Mouse (Mus musculus): ENCODE data around the gene Accsl.

The Accsl gene

DNA sequence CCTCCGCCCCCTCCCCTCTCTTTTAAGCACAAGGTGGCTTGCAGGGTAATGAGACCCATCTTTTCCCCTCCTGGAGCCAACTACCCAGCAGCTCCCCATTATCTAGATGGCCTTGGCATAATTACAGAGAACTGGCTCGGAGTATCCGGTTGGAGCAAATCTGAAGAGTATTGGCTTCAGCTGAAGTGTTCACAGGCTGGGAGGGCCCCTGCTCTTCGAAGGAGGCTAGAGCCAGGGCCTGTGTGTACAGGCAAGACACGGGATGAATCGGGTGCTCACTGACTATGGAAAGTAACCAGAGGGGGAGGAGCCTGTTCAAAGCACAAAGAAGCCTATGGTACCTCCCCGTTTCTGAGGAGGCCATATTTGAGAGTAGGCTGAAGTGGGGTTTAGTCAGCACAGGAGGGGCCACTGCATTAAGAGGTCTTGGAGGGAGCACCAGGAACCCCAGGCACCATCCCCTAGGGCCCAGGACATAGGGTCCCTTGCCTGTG is at the start of gene Accsl:
Gene Accsl (minus strand): TSS at position 51 of the 494 bp plus-strand sequence.
- in situ Hi-C loops (cut with MseI, MboI), result loop anchor here (5.0 kb wide), 2 partner anchors 128 to 133 kb away; partner anchors contain the start of gene Gm27027 (in 1 of the 2)

DNA sequence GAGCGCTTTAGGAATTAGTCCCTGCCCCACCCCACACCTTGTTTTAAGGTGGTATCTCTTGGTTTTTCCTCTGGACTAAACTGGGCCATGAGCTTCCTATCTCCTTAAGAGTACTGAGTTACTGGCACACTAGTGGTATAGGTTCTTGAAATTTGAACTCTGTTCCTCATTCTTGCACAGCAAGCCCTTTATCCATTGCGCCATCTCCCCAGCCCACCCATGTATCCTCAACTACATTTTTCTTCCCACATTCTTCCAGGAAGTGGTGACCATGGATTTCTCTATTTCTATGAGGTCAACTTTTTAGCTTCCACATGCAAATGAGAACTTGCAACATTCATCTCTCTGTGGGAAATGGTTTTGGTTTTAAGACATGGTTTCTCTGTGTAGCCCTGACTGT is 44.6 kb upstream of the Accsl start:
- in situ Hi-C loops (cut with MseI, MboI), result no loop called here

DNA sequence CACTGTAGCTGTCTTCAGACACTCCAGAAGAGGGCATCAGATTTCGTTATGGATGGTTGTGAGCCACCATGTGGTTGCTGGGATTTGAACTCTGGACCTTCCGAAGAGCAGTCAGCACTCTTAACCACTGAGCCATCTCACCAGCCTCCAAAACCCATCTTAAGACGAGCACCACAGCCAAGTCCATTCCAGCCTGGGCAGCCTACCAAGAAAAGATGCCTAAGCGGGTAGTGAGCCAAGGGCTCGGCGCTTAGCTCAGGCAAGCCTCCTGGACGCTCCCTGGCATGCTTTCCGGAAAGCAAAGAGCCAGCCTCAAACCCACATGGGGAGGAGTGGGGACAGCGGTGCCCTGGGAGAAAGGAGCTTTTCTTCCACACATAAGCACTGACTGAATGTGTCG is 43.0 kb upstream of the Accsl start:
- in situ Hi-C loops (cut with MseI, MboI), result no loop called here

DNA sequence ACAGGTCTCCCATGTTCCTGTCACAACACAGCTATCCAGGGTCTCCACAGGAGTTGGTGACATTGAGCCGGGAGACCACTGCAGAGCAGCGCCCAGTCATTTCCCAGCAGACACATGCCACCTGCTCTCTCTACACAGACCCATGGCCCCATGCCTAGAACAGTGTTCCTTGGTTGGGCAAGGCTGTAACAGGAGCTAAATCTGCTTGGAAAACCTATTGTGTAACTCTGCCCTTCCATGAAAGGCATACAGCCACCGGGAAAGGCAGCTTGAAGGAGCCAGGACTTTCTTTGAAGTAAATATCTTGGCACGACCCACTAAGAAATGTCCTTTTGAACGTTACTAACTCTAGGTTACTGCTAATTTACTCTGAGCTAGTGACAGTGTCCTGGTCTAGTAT is 40.8 kb upstream of the Accsl start:
- in situ Hi-C loops (cut with MseI, MboI), result no loop called here

DNA sequence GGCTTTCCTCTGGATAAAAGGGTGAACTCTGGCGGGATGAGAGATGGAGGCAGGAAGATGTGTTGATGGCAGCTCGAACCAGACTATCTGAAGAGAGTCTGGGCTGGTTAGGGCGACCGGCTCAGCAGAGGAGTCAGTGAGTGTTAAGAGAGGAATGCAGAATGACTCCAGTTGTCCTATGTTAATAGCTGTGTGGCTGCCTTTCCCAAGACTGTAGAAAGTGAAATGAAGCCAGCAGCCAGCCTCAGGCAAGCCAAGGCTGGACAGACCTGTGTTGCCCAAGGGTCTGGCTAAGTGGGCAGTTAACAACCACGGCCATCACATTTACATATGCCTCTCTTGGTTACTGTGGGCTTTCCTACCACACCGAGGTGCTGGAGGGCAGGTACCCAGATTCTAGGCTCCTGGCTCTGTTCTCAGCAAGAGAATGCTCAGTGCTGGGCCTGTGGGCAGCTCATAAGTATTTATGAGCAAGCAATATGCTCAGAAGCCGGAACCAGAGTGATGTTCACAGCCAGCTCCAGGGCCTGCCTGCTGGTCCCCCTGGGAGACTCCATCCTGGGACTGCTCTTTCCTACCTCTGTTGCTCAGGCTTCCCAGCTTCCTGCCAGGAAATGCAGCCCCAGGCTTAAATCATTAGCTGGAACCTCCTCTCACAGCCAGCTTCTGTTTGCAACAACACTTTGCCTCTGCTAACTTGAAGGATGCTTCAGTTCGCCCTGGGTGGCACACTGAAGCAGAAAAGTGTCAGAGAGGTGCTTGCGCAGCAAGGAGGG is 38.8 kb upstream of the Accsl start:
- in situ Hi-C loops (cut with MseI, MboI), result no loop called here

DNA sequence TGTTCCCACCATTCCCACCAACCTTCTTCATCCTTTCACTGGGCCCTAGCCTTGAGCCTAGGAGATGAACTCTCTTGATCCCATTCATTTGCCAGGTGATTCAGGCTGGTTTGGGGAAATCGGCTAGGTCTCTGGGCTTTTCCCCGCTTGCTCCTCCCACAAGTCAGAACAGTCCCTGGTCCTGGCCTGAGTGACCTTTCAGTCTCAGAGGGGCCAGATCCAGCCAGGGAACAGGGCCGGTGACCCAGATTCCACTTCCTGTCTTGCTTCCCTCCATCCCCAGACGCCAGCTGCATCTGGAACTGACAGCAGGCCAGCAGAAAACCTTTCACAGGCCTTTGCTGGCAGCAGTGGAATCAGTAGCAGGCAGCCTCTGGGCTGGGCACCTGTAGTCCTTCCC is 37.4 kb upstream of the Accsl start:
- in situ Hi-C loops (cut with MseI, MboI), result no loop called here

DNA sequence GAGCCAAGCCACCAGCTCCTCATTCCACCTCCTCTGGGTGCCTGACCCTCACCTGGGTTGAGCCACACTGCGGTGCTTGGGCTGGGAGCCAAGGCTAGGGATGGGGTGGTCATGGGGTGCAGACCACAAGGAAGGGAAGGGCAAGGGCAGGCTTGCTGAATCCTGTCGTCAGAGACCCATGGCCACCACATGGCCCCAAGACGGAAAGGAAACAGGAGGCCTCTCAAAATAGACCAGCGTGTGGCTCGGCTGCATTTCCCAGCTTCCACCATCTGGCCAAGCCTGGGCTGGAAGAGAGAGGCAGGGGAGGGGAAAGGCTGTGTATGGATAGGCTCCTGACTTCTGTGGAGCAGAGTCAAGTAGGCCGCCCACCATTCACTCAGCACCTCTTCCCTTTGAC is 34.5 kb upstream of the Accsl start:
- in situ Hi-C loops (cut with MseI, MboI), result no loop called here

DNA sequence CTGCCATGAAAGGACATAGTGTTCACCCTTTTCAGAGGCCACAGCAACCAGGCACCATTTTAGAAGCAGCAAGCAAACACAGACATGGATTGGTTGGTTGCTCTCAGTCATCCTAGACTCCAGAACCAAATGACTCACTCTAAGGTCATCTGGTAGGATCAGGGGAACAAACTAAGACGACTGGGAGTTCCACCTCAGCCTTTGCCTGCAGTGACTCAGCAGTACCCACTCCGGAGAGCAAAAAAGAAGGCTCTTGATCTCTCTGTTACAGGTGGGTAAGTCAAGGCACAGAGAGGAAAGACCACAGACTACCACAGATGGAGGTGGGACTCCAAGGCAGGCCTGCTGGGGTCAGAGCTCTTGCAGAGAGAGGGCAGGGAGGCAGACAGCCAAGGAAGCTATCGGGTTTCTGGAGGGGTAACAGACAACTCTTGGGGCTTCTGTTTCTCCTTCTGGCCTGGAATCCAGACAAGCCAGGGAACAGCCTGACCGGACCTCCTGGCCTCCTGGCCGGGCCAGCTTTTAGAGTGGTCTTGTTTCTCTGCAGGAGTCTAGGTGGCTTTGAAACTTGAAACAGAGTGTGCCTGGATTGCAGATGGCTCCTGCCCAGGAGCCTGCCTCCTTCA is 33.8 kb upstream of the Accsl start:
- in situ Hi-C loops (cut with MseI, MboI), result no loop called here

DNA sequence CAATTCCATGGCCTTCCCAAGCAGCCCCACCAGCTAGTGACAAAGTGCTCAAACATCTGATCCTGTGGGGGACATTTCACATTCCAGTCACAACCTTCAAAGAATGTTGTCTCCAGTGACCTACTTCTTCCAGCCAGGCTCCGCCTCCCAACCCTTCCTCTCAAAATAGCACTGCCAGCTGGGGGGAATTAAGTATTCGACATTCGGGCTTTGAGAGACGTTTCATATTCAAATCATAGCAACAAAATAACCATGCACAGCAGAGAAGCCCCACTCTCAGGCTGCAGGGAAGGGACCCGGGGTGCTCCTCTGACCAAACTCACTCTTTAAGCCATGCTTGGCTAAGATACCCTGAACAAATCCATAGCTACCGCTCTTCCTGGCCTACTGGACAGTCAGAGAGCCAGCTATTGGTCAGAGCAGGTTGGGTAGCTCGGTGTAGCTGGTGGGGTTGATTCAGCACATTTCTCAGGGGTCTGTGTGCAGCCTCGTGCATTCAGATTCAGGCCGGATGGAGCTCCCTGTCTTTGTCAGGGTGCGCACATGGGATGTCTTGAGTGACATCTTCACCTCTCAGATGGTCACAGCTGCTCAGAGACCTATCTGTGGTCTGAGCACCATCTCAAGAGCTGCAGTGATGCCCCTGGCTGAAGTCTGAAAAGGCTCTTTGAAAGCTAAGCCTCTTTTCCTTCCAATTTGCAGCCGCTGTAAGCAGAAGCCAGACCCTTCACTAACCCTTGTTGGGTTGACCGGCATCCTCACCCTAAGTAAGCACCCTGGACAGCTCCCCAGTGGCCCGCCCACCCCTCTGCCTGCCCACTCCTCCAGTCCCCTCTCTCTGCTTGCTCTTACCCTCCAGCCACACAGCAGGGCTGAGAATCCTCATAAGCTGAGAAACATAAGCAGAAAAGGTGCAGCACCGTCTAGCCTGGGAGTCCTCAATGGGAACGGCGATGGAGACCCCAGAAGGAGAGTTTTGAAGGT is 30.7 kb upstream of the Accsl start:
- in situ Hi-C loops (cut with MseI, MboI), result no loop called here

DNA sequence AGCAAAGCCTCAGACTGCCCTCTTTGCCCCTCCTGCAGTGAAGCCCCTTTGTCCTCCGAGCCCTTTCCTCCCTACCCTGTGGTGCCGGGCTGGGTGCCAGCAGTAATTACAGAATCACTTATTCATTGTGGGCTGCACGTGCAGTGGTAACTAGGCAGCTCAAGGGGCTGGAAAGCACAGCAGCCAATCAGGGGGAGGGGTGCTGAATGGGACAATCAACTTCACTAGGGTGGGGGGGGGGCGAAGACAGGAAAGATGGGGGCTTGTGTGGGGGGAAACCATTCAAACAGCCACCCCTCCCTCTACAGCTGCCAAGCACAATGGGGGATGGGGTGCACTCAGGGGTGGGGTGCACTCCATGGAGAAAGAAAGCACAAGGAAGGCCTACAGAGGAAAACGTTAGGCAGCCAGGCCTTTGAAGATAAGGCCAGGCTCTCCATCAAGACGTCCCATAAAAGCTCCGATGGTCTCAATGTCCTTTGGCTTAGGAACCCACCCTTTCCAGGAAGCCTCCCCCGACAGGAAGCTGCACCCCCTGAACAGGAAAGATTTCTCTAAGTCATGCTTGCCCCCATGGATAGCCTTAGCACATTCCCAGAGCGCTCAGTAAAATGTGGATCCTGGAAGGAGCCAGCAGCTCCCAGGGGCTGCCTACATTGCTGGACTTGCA is 22.8 kb upstream of the Accsl start:
- in situ Hi-C loops (cut with MseI, MboI), result no loop called here

DNA sequence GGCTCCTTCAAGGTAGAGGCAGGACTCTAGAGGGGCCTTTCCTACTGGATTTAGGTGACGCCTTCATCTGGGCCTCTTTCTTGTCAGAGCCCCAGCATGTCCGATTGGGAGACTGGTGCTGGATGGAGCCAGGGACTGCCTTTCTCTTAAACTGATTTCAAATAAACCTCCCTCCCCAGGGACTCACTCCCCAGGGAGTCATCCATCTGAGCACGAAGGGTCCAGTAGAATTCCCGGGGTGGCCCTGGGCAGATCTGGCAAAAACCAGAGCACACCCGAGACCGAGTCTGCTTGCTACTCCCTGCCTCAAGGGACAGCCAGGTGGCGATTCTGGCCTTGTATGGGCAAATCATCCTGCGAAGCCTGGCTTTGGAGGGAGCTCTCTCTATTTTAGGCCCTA is 21.2 kb upstream of the Accsl start:
- in situ Hi-C loops (cut with MseI, MboI), result no loop called here

DNA sequence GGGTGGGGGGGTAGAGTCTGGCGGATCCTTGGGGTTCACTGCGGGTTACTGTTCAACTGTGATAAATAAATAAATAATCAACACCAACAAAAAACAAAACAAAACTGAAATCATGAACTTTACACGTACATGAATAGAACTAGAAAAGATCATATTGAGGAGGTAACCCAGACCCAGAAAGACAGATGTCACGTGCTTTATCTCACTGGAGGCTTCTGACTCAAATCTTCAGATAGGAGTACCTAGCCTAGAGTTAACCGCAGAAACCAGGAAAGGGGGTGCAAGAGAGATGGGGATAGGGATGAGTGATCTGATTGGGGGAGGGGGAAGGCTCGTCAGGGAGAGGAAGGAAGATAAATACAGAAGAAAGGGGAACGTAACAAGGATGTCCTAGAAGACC is 20.1 kb upstream of the Accsl start:
- in situ Hi-C loops (cut with MseI, MboI), result no loop called here

DNA sequence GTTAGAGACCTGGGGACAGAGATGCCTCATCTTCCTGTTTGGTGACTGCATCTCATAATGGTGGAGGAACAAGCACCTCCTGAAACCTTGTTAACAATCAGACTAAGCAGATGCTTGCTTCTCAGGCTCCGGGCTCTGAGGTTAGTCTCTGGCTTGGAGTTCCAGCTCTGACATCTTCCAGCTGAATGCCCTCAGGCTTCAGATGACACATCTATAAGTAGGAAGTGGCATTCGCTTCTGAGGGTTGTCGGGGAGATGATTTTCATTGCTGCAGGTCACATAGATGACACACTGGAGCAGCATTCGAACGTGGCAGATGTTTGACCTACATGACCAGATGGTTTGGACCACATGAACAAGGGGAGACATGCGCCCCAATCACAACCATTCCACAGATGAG is 19.4 kb upstream of the Accsl start:
- in situ Hi-C loops (cut with MseI, MboI), result no loop called here

DNA sequence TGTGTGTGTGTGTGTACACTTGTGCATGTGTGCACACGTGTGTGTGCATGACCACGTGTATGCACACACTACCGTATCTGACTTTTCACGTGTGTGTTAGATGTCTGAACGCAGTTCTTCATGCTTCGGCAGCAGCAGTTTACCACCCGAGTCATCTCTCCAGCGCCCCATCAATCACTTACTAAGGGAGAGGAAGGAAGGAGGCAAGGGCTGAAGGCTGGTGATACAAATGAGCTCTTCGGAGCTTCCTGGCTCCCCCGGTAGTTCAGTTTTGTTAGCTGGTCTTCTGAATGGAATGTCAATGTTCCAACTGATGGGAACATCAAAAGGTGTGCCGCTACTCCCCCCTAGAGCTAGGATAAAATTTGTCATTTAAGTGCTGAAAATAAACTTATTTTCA is 18.3 kb upstream of the Accsl start:
- in situ Hi-C loops (cut with MseI, MboI), result no loop called here

DNA sequence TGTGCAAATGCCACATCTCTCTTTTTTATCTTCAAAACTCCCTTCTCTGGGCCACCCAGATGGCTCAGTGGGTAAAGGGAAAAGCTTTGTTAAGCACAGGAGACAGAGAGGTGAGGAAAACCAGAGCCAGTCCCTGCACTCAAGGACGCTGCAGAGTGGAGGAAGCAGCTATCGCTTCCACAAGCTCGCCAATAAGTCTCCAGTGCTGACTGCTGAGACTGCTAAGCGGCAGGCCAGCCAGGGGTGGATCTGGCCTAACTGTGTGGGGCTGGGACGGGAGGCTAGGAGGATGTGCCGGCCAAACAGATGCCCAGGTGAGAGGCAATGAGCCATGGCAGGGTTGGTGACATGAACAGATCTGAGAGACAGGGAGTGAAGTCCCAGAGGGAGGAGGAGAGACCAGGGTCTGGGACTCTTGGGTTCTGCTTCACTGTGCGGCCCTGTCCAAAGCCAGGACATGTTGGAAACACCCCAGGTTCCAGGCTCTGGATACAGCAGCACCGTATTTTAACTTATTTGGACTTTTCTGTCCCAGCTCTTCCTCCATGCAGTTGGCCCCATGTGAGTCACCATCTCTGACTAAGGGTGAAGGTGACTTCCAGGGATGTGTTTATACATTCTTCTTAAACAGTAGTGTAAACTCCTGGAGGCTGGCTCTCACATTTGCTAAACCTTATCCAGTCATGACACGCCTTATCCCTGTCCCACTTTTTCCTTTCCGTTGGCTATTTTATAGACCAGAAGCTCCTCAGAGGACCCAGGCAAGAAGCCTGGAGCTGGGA is 17.2 kb upstream of the Accsl start:
- in situ Hi-C loops (cut with MseI, MboI), result no loop called here

DNA sequence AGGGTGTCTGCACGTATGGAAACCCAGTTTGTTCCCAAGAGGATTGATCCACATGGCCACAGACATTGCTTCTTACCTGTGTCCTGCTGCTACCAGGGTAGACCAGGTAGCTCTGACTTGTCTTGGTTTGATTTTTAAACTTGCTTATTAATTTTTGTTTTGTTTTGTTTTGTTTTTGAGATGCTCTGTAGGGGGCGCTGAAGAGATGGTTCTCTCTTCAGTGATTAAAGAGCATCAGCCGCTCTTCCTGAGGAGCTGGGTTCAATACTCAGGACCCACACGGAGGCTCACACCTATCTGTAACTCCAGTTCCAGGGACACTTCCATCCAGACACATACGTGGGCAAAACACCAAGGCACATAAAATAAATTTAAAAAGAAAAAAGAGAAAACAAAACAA is 14.1 kb upstream of the Accsl start:
- in situ Hi-C loops (cut with MseI, MboI), result no loop called here

DNA sequence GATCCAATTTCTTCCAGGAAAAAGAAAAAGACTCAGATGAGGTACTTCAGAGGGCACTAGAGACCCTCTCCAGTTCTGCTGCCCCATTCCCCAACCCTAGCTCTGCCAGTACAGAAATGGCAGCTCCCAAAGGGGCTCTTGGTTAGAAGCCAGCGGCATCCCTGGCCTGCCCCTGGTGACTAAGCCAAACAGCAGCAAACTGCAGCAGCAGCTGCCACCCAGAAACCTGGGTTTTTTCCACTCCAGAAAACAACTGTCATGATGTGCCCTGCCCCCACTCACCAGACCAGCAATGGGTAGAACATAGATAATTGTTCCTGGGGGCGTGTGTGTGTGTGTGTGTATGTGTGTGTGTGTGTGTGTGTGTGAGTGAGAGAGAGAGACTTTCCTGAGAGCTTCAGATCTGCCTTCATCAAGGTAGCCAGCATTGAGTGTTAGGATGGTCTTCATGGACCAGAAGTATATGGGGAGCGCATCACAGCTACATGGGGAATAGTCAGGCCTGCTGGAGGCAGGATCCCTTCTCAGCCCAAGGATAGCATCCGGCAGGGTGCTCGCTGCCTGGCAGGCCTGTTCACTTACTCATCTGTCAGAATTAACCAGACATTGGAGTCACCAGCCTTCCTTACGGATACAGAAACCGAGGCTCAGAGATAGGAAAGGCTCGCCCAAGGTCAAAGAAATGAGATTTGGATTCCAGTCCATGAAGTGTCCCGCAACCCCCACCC is 12.8 kb upstream of the Accsl start:
- in situ Hi-C loops (cut with MseI, MboI), result no loop called here

DNA sequence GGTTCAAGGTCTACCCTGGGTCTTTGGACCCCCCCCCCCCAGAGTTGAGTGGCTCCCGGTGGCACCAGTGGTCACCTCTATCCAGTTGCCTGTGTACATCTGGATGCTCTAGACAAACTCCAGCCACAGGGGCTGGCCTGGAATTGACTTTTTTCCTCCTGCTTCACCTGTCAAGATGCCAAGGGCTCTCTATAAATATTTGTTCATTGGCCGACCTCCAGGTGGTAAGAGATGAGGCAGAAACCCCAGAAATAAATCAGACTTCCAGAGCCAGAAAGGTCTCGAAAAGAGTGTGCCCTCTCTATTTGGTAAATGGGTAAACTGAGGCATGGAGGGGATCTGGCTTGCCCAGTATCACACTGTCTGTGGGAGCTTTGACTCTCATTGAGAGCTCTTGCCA is 12.0 kb upstream of the Accsl start:
- in situ Hi-C loops (cut with MseI, MboI), result no loop called here

DNA sequence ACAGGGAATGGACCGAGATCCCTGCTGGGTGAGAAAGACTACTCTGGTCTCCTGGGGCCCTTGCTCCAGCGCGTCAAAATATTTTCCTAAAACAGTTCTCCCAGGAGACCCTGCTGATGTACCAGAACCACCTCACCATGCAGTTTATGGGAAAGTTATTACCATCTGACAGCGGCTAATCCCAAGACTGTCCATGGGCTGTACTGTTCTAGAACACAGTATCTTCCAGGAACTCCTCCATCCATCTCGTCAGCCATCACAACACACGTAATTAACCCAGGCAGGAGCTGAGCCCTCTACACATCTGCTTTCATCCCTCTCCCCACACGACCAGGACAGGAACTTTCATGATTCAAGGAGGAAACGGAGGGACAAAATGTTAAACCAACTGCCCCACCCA is 11.5 kb upstream of the Accsl start:
- in situ Hi-C loops (cut with MseI, MboI), result no loop called here

DNA sequence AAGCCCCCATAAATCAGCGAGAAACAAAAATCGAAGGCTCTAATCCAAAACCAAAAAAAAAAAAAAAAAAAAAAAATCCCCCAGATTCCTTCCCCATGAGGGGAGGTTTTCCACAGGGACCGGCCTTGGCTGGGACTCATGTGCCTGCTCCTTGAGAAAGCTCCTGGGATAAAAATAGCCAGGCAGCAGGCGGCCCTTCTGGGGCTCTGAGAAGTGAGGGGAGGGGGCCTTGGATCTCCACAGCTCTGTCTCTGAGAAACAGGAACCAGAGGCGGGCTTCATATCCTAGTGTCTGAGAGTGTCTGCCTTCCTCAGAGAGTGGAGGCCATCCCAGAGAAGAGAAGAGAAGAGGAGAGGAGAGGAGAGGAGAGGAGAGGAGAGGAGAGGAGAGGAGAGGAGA is 8.0 kb upstream of the Accsl start:
- in situ Hi-C loops (cut with MseI, MboI), result no loop called here
